Mouse (Mus musculus) liver, postnatal 0 days (tissue): Measurements from ENCODE around the gene Chd1l.

Experiments
- CTCF ChIP-seq: sonication (generic); IDR thresholded peaks from 2 replicates; pipeline ENCODE4 v1.5.1; 2016; ENCODE audit warnings: antibody characterized with exemption, low read depth
- EP300 ChIP-seq: IDR thresholded peaks from 2 replicates; pipeline ENCODE4 v1.6.1; 2016; ENCODE audit warnings: antibody characterized with exemption, low read depth, mild to moderate bottlenecking

- no peak for TF ChIP-seq CTCF
- no peak for TF ChIP-seq EP300
These were observed 71.4 kb downstream of the Chd1l start for GRCm38 (mm10) chr3:97538634-97539033.
